Mouse (Mus musculus) spleen, postnatal 4 days (tissue): ENCODE measurements around the gene Hist1h1a.
"Not testable (repeated sequence)": the region's sequence is repeated elsewhere in the genome, so short reads cannot be mapped to it uniquely, and the experiment has no call there.

Experiments
- DNase-seq, 2 experiments: peaks; one replicate each; pipeline ENCODE4 v3.0.0; 2022; ENCODE audit warnings: low spot score in 2 of 2

Gene Hist1h1a

DNA sequence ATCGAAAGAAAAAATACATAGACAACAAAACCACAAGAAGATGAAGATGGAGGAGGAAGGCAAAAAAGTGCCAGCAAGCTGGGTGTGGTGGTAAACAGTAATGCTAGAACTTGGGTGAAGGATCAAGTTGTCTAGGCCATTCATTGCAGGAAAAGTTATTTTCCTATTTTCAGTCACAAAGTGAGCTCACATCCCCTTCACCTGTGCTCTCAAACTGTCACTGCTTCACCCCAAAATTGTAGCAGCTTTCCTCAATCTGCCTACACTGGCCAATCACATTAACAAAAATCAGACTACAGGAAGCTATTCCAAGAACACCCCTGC is 3.6 kb upstream of the Hist1h1a start:
- DNase-seq: no peak

DNA sequence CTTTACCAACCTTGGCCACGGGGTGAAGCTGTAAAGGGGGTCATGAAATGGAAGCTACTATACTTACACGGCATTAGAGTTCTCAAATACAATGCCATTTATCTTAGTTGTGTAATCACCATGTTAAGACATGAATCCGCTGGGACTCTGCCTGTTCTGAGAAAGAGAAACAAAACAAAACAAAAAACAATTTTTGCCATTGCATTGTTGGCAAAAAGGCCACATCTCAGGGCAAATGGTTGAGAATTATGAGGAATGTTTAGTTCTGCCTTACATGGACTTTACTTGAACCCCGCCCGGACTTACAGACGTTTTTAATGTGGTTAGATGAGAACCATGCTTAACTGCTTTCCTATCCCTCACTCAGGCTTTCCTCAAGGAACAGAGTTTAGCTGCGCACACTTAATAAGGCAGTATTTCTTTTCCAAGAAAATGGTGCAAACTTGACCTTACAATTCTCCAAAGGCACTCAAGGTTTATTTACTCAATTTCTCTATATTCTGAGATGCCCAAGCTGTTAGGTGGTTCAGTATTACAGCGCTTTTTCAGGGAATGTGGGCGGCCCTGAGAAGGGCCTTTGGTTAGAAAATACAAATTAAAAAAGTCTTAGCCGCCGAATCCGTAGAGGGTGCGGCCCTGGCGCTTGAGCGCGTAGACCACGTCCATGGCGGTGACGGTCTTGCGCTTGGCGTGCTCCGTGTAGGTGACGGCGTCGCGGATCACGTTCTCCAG is 3.1 kb upstream of the Hist1h1a start:
- DNase-seq: peak; percentile 65 to 74

DNA sequence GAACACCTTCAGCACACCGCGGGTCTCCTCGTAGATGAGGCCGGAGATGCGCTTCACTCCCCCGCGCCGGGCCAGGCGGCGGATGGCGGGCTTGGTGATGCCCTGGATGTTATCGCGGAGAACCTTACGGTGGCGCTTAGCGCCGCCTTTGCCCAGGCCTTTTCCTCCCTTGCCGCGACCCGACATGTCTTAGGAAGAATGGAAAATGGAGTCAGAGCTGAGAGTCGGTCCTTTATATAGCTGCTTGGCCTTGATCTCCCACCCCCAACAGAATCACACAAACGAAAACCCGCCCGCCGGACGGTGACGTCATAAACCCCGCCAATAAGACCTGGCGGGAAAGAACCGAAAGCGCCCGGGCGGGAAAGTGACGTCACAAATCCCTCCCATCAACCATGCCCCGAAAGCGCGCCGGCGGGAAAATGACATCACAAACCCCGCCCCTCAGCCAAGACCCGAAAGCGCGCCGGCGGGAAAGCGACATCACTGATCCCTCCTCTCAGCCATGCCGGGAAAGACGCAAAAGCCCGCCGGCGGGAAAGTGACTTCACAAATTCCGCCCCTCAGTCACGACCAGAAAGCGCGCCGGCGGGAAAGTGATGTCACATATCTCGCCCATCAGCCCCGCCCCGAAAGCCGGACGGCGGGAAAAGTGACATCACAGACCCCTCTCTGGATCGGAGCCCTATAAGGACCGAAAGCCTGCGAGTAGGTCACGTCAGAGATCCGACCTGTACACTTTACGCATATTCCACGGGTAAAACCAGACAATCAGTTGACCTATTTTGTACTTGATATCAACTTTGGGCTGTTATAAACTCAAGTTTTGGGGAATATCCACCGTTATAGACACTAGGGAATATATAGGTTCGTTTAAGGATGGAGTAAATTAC is 2.2 kb upstream of the Hist1h1a start, which contains the start of gene Hist1h4a:
Gene Hist1h4a (minus strand): TSS at position 259 of the 893 bp plus-strand sequence.
- DNase-seq: peak; percentile 99

DNA sequence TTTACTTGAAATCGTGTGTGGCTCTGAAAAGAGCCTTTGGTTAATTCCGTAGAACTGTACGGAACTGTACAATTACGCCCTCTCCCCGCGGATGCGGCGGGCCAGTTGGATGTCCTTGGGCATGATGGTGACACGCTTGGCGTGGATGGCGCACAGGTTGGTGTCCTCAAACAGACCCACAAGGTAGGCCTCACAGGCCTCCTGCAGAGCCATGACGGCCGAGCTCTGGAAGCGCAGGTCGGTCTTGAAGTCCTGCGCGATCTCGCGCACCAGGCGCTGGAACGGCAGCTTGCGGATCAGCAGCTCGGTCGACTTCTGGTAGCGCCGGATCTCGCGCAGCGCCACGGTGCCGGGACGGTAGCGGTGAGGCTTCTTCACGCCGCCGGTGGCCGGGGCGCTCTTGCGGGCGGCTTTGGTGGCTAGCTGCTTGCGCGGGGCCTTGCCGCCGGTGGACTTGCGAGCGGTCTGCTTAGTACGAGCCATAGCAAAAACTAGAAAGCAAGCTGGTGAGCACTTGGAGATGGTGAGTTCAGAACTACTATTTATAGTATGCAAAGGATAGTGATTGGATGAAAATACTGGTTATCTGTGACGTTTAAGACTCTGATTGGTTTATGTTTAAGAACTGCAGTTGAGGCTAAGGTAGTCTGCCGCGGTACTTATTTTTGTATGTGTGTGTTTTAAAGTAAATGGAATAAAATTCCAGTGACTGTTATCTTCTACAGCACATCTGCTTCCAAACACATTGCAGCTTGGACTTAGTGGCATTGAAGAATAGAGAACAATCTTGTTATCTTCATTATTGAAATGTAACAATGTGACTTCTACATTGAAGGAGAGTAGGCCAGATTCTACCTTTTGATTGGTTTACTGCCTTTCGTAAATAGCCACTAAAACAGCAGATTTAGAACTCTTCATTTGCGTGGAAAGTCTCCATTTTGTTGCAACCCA is 1.3 kb upstream of the Hist1h1a start, which contains the start of gene Hist1h3a:
Gene Hist1h3a (minus strand): TSS at position 516 of the 951 bp plus-strand sequence.
- peak; percentile 83 to 91 for DNase-seq

DNA sequence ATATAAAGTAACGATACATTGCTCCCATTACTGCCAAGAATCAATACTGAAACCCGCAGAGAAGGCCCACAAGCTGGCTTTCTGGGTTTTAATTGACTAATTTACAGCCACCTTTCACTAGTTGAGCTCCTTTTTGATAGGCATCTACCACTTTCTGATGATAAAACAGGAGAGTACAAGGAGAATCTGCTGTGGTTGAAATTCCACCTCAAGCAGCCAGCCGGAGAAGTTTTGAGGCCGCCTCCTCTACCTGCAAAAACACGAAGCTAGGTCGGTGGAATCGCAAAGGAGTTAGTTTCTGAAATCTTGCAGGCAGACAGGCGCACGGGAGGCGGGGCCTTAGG is 252 bp upstream of the Hist1h1a start:
- no peak for DNase-seq

DNA sequence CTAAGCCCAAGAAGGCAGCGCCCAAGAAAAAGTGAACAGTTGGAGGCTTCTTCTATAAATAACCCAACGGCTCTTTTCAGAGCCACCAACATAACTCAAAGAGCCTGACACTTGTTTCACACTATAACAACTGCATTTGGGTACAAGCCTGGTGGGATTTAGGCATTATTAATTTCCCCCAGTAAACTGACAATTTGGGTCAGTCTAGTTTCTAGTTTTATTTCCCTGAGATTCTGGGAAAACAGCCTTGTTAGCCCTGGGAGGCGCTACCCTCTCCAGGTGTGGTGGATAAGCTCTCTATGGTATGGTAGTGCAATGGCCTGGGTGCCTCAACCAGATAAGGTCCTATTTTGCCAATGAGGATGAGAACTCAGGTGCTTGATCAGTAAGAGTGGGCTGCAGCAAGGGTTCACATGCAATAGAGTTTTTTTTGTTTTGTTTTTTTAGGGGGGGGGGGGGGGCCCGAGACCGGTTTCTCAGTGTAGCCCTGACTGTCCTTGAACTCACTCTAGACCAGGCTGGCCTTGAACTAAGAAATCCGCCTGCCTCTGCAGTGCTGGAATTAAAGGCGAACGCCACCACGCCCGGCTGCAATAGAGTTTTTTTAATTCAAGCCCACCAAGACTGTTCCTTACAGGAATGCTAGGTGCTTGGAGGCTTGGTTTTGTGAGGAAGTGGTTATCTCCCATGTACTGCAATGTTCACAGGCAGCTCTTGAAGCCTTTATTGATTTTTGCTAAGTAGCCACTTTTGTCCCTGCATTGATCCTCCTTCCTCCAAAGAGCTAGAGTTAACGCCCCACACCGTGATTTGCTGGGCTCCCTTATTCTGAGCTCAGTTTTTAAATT is 1.1 kb downstream of the Hist1h1a start:
- peak; percentile 41 to 69 for DNase-seq

DNA sequence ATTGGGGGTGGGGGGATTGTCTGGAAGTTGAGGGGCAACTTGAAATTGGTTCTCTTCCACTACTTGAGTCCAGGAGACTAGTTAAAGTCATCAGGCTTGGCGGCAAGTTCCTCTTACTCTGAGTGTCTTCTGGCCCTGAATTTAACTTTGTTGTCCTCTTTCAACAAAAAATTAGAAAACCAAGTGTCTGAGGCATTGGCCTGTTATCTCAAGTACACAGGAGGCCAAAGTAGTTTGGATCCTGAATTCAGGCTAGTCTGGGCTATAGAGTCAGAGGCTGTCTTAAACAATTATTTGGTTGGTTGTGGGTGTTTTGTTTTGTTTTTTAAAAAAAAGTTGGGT is 1.7 kb downstream of the Hist1h1a start:
- DNase-seq: no peak

DNA sequence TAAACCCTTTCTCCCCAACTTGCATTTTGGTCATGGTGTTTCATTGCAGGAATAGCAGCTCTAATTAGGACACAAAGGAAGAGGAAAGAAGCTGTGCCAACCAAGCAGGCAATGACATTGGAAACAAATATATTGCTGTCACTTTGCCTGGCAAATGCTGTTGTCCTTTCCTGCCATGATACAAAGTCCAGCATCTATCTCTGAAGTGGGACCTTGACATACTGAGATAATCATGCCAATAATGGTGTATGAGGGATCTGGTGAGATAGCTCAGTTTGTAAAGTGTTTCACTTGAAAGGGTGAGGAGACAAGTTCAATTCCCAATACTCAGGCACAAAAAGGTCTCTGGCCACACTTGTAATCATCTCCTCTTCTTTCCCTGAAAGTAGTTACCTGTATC is 3.3 kb downstream of the Hist1h1a start:
- no peak for DNase-seq

DNA sequence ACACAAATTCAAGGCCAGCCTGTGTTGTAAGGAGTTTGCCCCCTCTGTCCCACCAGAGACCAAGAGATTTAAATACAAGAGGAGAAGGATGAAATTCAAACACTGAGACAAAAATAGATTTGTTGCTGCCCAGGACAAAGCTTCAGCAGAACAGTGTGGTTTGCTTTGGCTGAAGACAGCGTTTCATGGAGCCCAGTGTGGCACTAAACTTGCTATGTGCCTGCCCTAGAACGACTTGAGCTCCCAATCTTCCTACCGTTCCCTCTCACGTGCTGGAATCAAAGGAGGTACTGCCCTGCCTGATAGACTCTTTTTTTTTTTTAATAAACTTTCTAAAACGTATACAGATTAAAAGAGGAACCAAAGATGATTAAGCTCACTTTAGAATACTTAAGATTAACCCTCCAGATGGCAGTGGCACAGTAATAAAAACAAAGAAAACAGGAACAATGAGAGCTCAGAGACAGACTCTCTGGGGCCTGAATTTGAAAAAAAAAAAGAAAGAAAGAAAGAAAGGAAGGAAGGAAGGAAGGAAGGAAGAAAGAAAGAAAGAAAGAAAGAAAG is 5.5 kb downstream of the Hist1h1a start:
- DNase-seq: no peak

DNA sequence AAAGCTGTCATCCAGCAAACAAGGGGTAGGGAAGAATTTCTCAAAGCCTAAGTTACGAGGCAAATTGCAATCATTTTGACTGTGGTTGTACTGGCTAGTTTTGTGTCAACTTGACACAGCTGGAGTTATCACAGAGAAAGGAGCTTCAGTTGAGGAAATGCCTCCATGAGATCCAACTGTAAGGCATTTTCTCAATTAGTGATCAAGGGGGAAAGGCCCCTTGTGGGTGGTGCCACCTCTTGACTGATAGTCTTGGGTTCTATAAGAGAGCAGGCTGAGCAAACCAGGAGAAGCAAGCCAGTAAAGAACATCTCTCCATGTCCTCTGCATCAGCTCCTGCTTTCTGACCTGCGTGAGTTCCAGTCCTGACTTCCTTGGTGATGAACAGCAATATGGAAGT is 6.1 kb downstream of the Hist1h1a start, which contains the start of gene Trim38:
Gene Trim38 (plus strand): TSS at position 301 of the 400 bp plus-strand sequence.
- not testable (repeated sequence) for DNase-seq

DNA sequence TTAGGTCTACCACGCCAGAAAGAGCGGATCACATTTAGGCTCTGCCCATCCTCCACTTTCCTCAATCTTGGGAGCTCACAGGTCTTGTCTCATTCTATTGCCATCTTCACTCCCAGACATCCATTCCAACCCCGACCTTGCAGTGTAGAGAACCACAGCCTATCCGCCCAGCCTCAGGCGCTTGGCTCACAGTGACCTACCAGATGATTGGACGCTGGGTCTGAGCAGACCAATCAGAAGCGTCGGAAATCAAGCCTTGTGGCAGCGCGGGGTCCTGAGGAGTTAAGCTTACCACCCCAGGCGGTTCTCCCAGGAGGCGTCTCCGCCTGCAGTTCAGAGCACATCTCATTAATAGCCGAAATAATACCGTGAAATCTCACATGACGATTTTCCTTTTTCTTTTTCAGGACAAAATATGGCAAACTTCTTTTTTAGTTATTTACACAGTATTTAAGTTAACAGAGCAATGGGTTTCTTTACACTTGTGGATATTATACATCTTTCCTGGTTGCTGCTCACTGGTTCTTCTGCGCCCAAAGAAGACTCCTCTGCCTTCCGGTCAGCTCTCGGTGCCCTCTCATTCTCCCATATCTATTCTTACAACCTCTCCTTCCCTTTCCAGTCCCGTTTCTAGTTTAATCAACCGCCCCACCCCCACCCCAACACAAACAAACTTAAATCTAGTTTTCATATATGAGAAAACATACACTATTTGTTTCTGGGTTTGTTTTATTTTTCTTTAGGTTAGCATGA is 9.3 kb downstream of the Hist1h1a start:
- peak; percentile 66 to 76 for DNase-seq

DNA sequence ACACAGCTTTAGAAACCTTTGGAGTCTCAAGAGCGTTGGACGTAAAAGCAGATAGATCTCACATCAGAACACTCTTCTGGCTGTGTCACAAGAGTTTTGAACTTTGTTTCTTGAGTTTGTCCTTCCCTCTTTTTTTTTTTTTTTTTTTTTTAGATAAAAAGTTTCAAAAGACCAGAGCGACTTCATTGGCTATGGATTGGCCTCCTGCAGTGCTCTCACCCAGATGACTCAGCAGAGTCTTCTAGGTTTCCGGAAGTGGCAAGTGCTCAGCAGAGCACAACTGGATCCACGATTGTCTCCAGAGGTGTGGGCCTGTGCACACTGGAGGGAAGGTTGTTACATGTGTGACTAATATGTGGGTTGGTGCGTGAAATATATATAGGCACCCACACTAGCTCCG is 14.9 kb downstream of the Hist1h1a start:
- no peak for DNase-seq

DNA sequence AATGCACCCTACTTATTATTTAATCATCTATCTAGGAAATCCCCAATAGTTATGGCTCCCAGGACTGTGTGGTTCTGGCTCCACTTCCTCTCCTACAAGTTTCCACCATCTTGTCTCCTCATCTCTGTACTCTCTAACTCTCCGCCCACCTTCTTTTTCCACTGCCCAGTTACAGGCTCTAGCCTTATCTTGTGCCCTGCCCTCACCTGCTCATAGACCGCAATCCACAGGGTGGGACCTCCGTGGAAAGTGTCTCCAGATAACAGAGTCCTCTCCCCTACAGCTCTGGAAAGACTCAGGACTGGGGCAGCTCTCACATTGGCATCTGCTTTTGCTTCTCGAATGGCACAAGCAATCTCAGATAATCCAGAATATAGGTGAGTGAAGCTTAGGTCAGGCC is 15.6 kb downstream of the Hist1h1a start:
- DNase-seq: no peak

DNA sequence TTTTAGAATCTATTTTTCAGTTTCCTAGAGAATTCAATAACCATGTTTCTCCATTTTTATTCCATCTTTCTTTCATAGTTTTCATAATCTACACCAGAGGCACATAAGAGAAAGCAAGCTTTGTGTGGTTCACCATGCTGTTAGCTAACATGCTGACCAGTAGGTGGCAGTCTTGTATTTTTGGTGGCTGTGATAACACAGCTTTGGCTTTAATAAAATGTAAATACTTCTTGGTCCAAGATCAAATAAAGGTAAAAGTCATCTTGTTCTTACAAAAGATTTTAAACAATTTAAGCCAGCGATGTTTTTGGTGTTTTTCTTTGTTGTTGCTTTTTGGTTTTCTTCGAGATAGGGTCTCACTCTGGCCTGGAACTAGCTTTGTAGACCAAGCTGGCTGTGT is 29.1 kb downstream of the Hist1h1a start:
- peak; percentile 44 to 71 for DNase-seq

DNA sequence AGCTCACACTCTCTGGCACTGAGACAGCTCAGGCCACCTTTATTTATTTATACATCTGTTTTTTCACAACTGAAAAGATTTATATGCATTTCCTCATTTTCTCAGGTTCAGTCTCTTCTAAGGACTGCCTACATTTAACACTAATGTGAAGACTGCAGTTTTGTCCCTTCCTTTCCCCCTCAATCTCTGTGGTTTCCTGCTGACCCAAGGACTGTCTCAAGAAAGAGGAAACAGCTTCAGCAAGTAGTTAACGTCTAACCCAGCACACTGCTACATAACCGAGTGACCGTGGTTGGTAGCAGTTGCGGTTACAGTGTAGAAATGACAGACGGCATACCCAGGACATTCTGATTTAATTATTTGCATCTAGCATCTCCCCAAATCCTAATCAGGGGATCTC is 35.9 kb downstream of the Hist1h1a start:
- no peak for DNase-seq

DNA sequence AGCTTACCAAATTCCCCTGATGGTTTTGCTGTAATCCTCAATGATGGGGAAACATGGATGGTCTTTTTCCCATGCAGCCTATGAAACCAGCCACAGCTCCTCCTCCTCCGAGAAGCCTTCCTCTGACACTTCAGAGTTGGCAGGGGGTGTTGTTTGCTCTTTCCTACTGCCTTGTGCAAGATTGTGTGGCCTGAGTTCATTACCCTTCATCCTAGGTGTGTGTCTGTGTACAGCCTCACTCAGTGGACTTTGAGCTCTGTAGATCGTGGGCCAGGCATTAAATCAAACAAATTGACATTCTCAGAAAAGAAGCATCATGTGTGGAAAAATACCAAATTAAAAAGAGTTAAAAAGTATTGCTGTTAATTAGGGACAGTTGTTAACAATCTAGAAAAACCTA is 41.1 kb downstream of the Hist1h1a start:
- DNase-seq: no peak

DNA sequence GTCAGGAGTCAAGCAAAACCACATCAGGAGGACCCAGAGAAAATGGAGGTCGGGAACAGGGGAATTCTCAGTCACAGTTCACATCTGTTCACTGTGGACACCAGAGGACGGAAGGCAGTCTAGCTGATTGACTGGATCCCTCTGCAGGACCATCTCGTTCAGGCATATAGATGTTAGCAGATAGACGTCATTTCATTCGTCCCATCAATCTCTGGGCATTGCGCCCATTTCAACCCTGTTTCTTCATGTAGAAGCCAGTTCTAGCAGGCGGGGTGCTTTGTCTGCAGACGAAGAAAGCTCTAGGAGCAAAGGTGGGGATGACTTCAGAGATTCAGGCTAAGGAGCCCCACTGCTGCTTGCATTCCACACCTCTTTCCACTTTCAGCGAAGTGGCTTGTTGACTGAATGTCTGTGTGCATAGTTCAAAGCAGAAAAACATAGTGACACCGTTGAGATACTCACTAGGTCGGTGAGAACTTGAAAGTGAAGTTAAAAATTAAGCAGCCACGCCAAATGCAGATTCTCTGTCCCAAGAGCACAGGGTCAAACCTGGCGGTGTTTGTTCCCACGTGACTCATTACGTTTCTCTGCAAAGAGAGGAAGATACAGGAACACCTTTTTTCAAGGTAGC is 43.1 kb downstream of the Hist1h1a start, which contains the start of gene Slc17a2:
Gene Slc17a2 (plus strand): TSS at position 572 of the 631 bp plus-strand sequence.
- DNase-seq: no peak
